Comparison of ENCODE assay signal across 19 mouse cellular contexts in genomic region chr2:18965950-18966349, GRCm38 (mm10). TPM values are rescaled to one million over a fixed set of nuclear protein-coding genes. Genes with fewer than 3 reads are reported as not detected.
DNase-seq lines count a peak whose midpoint lies in the region; ATAC-seq lines count a peak whose summit lies in the region.
"Had no signal": no experiment of that assay in that cellular context is flagged by ENCODE, and none has a peak within 500 bp of the region (broad histone marks: within the 10 kb centered on the region; RNA-seq: fewer than 3 reads in every experiment).

No protein-coding gene starts in this region.

- no peak overlapping the region for H3K27ac ChIP-seq in limb, embryonic 12.5 days
- H3K27ac ChIP-seq in limb, embryonic 10.5 days = no peak overlapping the region

- DNase-seq in heart, adult 11 months = peak; percentile 57
- DNase-seq in heart, adult 9 months (ENCODE audit: low spot score in 2 of 2) = no peak
- no peak for DNase-seq in limb, embryonic 10.5 days (ENCODE audit: low spot score)
- DNase-seq: adrenal gland, adult 2 months; adrenal gland, adult 8-10 months; adrenal gland, postnatal 10 days; adrenal gland, postnatal 14 days; adrenal gland, postnatal 25 days; adrenal gland, postnatal 36 days; B cell, adult 2 months; cerebellum, adult 11 months; cerebellum, adult 11-12 months; cerebellum, adult 18-20 months had no signal

- H3K36me3 ChIP-seq in limb, embryonic 12.5 days = no peaks in the 10 kb centered on the region
- H3K36me3 ChIP-seq in limb, embryonic 10.5 days = no peaks in the 10 kb centered on the region

- no peak overlapping the region for H3K4me2 ChIP-seq in limb, embryonic 12.5 days

- ATAC-seq in limb, embryonic 12.5 days (ENCODE audit: insufficient number of reproducible peaks, insufficient read depth, low FRiP score, low TSS enrichment, low read depth) = peak; percentile 54; the same call in 1 of the 2 replicates
- ATAC-seq: activated CD4-positive, CD25-positive, alpha-beta regulatory T cell, adult 4 months; CD4-positive, CD25-positive, alpha-beta regulatory T cell, adult 4 months; Patski had no signal

- no peak overlapping the region for H3K4me3 ChIP-seq in limb, embryonic 12.5 days (replicated peaks)
- H3K4me3 ChIP-seq in limb, embryonic 10.5 days = no peak overlapping the region

- 0 out of 2 replicates have a peak, but pooled peaks cover 3% of the 10 kb centered on the region for H3K27me3 ChIP-seq in limb, embryonic 12.5 days
- no peaks in the 10 kb centered on the region for H3K27me3 ChIP-seq in limb, embryonic 10.5 days (ENCODE audit: low read depth, poor library complexity, severe bottlenecking)
- H3K27me3 ChIP-seq: CH12.LX, Patski had no signal

- 91% methylated on average over 2 of the region's 2 CpGs for WGBS in limb, embryonic 12.5 days
- 98% methylated on average over 2 of the region's 2 CpGs for WGBS in limb, embryonic 10.5 days

- H3K4me1 ChIP-seq in limb, embryonic 12.5 days (replicated peaks) = peaks cover 11% of the 10 kb centered on the region
- H3K4me1 ChIP-seq in limb, embryonic 10.5 days = peaks cover 23% of the 10 kb centered on the region

- H3K9ac ChIP-seq in limb, embryonic 12.5 days (replicated peaks) = no peak overlapping the region

- no peaks in the 10 kb centered on the region for H3K9me3 ChIP-seq in limb, embryonic 12.5 days
- no peaks in the 10 kb centered on the region for H3K9me3 ChIP-seq in limb, embryonic 10.5 days (replicated peaks)
- H3K9me3 ChIP-seq: G1E had no signal

RNA-seq across cellular contexts. Expression of gene Pip4k2a, which starts 32.0 kb away (rescaled TPM):
- polyA plus RNA-seq in limb, embryonic 12.5 days (2016; fragmentation: Nextera tagmentation; extraction: Ambion mirVana) = 9.9 and 12.0 TPM in 2 replicates
- 5.6 and 6.7 TPM in 2 replicates for polyA plus RNA-seq in limb, embryonic 10.5 days (2016; fragmentation: Nextera tagmentation; extraction: Ambion mirVana)

RNA-seq across cellular contexts. Expression of gene 4930426L09Rik, which starts 32.2 kb away (rescaled TPM):
- 0.14 and 0.47 TPM in 2 replicates for polyA plus RNA-seq in limb, embryonic 12.5 days (2016; fragmentation: Nextera tagmentation; extraction: Ambion mirVana)
- 0.20 and 0.25 TPM in 2 replicates for polyA plus RNA-seq in limb, embryonic 10.5 days (2016; fragmentation: Nextera tagmentation; extraction: Ambion mirVana)
